Mouse (Mus musculus): ENCODE measurements around the gene Dlg4. TPM values are rescaled to one million over a fixed set of nuclear protein-coding genes. Genes with fewer than 3 reads are reported as not detected.
A peak's percentile ranks its signal among the peaks of the same experiment; 100 is the strongest.

Gene Dlg4
- polyA plus RNA-seq, 1 experiment = 13.3 TPM

DNA sequence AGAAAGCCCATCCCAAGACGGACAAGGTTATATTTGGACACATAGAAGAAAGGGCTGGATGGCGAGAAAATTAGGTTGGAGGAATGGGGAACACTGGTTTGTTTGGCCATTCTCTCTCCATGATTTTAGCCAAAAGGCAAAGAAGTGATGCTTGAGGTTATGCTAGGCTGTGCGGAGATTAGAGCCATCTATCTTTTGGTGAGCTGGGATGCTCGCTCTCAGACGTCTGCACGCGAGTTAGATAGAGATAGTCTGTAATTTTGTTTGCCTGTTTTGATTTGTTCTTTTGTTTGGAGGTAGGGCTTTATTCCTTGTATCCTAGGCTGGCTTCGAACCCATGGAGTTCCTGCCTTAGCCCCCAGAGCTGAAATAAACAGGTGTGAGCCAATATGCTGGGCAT is 15.6 kb upstream of the Dlg4 start:
- no peaks in the 10 kb centered on the region for H3K27me3 ChIP-seq (ENCODE audit: control insufficient read depth, insufficient read depth, low read length)
- H3K4me1 ChIP-seq (ENCODE audit: control insufficient read depth, insufficient read depth, insufficient read length) = peaks cover 11% of the 10 kb centered on the region; the same call in 1 of the 2 replicates
- H3K36me3 ChIP-seq (ENCODE audit: control insufficient read depth, insufficient read depth, low read length) = peaks cover 24% of the 10 kb centered on the region
- no peak overlapping the region; the same call in 1 of the 2 replicates for H3K27ac ChIP-seq (ENCODE audit: insufficient read depth, low read length)
- peak overlapping the region; percentile 72 for H3K4me3 ChIP-seq (ENCODE audit: extremely low read depth, insufficient read depth, insufficient read length)
- 15% methylated on average over 8 of the region's 8 CpGs for WGBS
- TF ChIP-seq CTCF (IDR thresholded peaks at IDR 0.05; ENCODE audit: extremely low read depth, insufficient read depth, insufficient read length, insufficient replicate concordance) = no peak
- TF ChIP-seq POLR2A (IDR thresholded peaks at IDR 0.05; ENCODE audit: low read depth, low read length) = no peak
- no peak for DNase-seq (ENCODE audit: low read depth in 1 of 2, low spot score in 2 of 2)

DNA sequence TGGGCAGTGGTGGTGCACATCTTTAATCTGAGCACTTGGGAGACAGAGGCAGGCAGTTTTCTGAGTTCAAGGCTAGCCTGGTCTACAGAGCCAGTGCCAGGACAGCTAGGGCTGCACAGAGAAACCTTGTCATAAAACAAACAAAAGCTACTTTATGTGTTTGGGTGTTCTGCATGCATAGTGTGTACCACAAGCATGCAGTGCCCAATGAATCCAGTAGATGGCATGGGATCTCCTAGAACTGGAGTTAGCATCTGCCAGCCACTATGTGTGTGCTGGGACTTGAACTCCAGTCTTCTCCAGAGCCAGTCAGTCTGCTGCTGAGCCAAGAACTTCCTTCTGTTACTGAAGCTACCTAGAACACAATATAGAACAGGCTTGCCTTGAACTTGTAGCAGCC is 14.9 kb upstream of the Dlg4 start:
- Histone ChIP-seq H3K4me1 (ENCODE audit: control insufficient read depth, insufficient read depth, insufficient read length) (peaks cover 11% of the 10 kb centered on the region; the same call in 1 of the 2 replicates), H3K27ac (ENCODE audit: insufficient read depth, low read length) (no peak overlapping the region), H3K4me3 (ENCODE audit: extremely low read depth, insufficient read depth, insufficient read length) (no peak overlapping the region), H3K36me3 (ENCODE audit: control insufficient read depth, insufficient read depth, low read length) (peaks cover 29% of the 10 kb centered on the region), H3K27me3 (ENCODE audit: control insufficient read depth, insufficient read depth, low read length) (no peaks in the 10 kb centered on the region)
- no peak for DNase-seq (ENCODE audit: low read depth in 1 of 2, low spot score in 2 of 2)
- no peak for TF ChIP-seq POLR2A (IDR thresholded peaks at IDR 0.05; ENCODE audit: low read depth, low read length)

DNA sequence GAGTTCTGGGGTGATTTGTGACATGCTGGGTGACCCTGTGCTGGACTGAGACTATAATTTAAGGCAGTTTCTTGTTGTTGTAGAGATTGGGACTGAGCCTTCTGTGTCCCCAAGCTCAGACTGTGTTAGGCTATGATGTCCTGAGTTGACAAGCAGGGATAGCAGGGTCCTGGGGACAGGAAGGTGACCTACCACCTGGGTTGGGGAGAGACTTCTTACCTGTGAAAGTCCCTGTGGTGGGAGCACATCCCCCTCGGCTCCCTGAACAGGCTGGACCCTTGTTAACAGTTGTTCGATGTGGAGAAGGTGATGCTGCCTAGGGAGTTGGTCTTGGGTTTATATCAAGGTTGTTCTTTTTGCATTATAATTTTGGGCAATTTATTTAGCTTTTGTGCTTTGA is 14.3 kb upstream of the Dlg4 start:
- TF ChIP-seq CTCF (IDR thresholded peaks at IDR 0.05; ENCODE audit: extremely low read depth, insufficient read depth, insufficient read length, insufficient replicate concordance) = no peak
- Histone ChIP-seq H3K27me3 (ENCODE audit: control insufficient read depth, insufficient read depth, low read length) (no peaks in the 10 kb centered on the region), H3K36me3 (ENCODE audit: control insufficient read depth, insufficient read depth, low read length) (peaks cover 29% of the 10 kb centered on the region), H3K4me3 (ENCODE audit: extremely low read depth, insufficient read depth, insufficient read length) (no peak overlapping the region), H3K27ac (ENCODE audit: insufficient read depth, low read length) (no peak overlapping the region), H3K4me1 (ENCODE audit: control insufficient read depth, insufficient read depth, insufficient read length) (peaks cover 11% of the 10 kb centered on the region; the same call in 1 of the 2 replicates)
- no peak for DNase-seq (ENCODE audit: low read depth in 1 of 2, low spot score in 2 of 2)
- 85% methylated on average over 2 of the region's 2 CpGs for WGBS

DNA sequence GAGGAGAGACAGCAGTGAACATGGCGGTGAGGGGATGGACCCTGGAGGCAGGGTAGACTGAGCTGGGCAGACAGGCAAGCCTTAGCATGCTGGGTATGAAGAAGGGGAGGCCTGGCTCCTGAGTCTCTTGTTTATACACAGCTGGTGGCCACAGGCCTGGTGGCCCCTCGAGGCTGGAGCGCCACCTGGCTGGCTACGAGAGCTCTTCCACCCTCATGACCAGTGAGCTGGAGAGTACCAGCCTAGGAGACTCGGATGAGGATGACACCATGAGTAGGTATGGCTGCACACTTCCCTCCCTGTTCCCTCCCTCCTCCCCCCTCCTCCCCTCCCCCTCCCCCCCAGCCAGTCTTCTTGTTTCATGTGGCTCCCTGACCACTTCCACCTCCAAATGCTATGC is 11.2 kb upstream of the Dlg4 start:
- peaks cover 33% of the 10 kb centered on the region for H3K36me3 ChIP-seq (ENCODE audit: control insufficient read depth, insufficient read depth, low read length)
- H3K4me3 ChIP-seq (ENCODE audit: extremely low read depth, insufficient read depth, insufficient read length) = no peak overlapping the region
- TF ChIP-seq POLR2A (IDR thresholded peaks at IDR 0.05; ENCODE audit: low read depth, low read length) = no peak
- TF ChIP-seq CTCF (IDR thresholded peaks at IDR 0.05; ENCODE audit: extremely low read depth, insufficient read depth, insufficient read length, insufficient replicate concordance) = peak; percentile 60; the same call in 1 of the 2 replicates
- peaks cover 9% of the 10 kb centered on the region; the same call in 1 of the 2 replicates for H3K4me1 ChIP-seq (ENCODE audit: control insufficient read depth, insufficient read depth, insufficient read length)
- 62% methylated on average over 5 of the region's 5 CpGs for WGBS
- no peak overlapping the region for H3K27ac ChIP-seq (ENCODE audit: insufficient read depth, low read length)
- H3K27me3 ChIP-seq (ENCODE audit: control insufficient read depth, insufficient read depth, low read length) = no peaks in the 10 kb centered on the region
- no peak for DNase-seq (ENCODE audit: low read depth in 1 of 2, low spot score in 2 of 2)

DNA sequence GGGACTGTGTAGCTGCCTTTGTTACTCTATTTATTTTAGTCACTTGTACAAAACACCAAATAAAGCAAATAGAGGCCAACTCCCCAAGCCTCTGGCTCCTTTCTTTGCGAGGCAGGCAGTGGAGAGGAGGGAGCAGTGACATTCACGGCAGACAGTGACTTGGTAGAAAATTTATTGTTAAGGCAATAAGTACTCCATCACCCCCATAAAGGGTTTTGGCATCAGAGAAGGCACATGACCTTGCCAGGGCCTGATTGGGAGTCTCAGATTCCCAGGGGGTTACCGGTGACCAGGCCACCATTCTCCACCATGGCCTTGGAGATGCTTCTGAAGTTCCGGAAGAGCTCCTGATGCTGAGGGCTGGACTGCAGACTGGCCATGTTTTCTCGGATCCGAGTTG is 6.7 kb upstream of the Dlg4 start:
- peaks cover 50% of the 10 kb centered on the region for H3K36me3 ChIP-seq (ENCODE audit: control insufficient read depth, insufficient read depth, low read length)
- peaks cover 5% of the 10 kb centered on the region; the same call in 1 of the 2 replicates for H3K4me1 ChIP-seq (ENCODE audit: control insufficient read depth, insufficient read depth, insufficient read length)
- TF ChIP-seq POLR2A (IDR thresholded peaks at IDR 0.05; ENCODE audit: low read depth, low read length) (no peak), CTCF (IDR thresholded peaks at IDR 0.05; ENCODE audit: extremely low read depth, insufficient read depth, insufficient read length, insufficient replicate concordance) (no peak)
- DNase-seq (ENCODE audit: low read depth in 1 of 2, low spot score in 2 of 2) = no peak
- H3K27me3 ChIP-seq (ENCODE audit: control insufficient read depth, insufficient read depth, low read length) = no peaks in the 10 kb centered on the region
- H3K27ac ChIP-seq (ENCODE audit: insufficient read depth, low read length) = no peak overlapping the region
- WGBS = 87% methylated on average over 6 of the region's 6 CpGs
- no peak overlapping the region for H3K4me3 ChIP-seq (ENCODE audit: extremely low read depth, insufficient read depth, insufficient read length)

DNA sequence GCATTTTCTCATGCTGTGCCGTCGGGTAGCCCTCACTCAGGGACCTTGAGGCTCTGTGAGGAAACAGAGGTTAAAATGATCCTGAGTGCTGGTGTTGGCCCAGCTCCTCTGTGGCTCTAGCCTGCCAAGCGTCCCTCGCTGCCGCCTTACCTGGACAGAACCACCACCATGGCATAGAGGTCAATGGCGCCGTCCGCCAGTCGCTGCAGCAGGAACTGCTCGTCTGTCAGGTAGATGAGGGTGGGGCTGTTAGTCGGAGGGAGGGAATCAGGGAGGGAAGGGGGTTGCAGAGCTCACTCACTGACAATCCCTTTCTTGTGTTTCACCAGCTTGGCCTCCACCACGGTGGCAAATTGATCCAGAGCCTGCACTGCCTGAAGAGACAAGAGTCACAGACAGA is 6.2 kb upstream of the Dlg4 start:
- Histone ChIP-seq H3K4me1 (ENCODE audit: control insufficient read depth, insufficient read depth, insufficient read length) (peaks cover 5% of the 10 kb centered on the region; the same call in 1 of the 2 replicates), H3K27ac (ENCODE audit: insufficient read depth, low read length) (no peak overlapping the region), H3K27me3 (ENCODE audit: control insufficient read depth, insufficient read depth, low read length) (no peaks in the 10 kb centered on the region), H3K36me3 (ENCODE audit: control insufficient read depth, insufficient read depth, low read length) (peaks cover 49% of the 10 kb centered on the region), H3K4me3 (ENCODE audit: extremely low read depth, insufficient read depth, insufficient read length) (no peak overlapping the region)
- TF ChIP-seq CTCF (IDR thresholded peaks at IDR 0.05; ENCODE audit: extremely low read depth, insufficient read depth, insufficient read length, insufficient replicate concordance) (no peak), POLR2A (IDR thresholded peaks at IDR 0.05; ENCODE audit: low read depth, low read length) (no peak)
- WGBS = 92% methylated on average over 12 of the region's 12 CpGs
- no peak for DNase-seq (ENCODE audit: low read depth in 1 of 2, low spot score in 2 of 2)

DNA sequence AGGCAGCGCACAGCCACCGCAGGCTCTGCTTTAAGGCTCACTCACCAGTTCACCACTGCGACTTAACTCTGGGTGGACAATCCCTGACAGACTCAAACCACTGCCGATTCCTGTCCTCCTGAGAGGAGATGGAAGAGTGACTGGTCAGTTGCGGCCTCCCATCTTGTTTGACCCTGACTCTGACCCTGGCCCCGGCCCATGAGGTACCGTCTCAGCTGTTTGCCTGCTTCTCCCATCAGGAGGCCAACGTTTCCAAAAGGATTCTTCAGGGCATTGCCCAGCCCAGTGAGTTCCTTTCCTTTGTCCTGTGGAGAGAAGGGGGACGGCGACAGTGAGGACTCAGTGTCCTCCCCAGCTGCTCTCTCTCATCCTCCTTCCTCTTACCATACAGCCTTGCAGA is 5.8 kb upstream of the Dlg4 start:
- WGBS = 94% methylated on average over 10 of the region's 10 CpGs
- H3K27me3 ChIP-seq (ENCODE audit: control insufficient read depth, insufficient read depth, low read length) = no peaks in the 10 kb centered on the region
- peaks cover 46% of the 10 kb centered on the region for H3K36me3 ChIP-seq (ENCODE audit: control insufficient read depth, insufficient read depth, low read length)
- peaks cover 2% of the 10 kb centered on the region; the same call in 1 of the 2 replicates for H3K4me1 ChIP-seq (ENCODE audit: control insufficient read depth, insufficient read depth, insufficient read length)
- DNase-seq (ENCODE audit: low read depth in 1 of 2, low spot score in 2 of 2) = no peak
- no peak overlapping the region for H3K4me3 ChIP-seq (ENCODE audit: extremely low read depth, insufficient read depth, insufficient read length)
- no peak overlapping the region for H3K27ac ChIP-seq (ENCODE audit: insufficient read depth, low read length)
- TF ChIP-seq CTCF (IDR thresholded peaks at IDR 0.05; ENCODE audit: extremely low read depth, insufficient read depth, insufficient read length, insufficient replicate concordance) (no peak), POLR2A (IDR thresholded peaks at IDR 0.05; ENCODE audit: low read depth, low read length) (no peak)

Data from spleen, adult 2 months (tissue).